Mouse (Mus musculus): Measurements from ENCODE around the gene Rpgrip1. TPM values are rescaled to one million over a fixed set of nuclear protein-coding genes. Genes with fewer than 3 reads are reported as not detected.

Gene Rpgrip1
- total RNA-seq, 2 experiments from 2014 or later = 0.12 to 0.56 TPM

- peak; percentile 81 for DNase-seq
These were observed 86.8 kb downstream of the Rpgrip1 start, which contains the start of gene Supt16 for GRCm38 (mm10) chr14:52197156-52197878. TSS of gene Supt16 (minus strand) at chr14:52197416.

GRCm38 (mm10) chr14:52198141-52198540 lies 87.6 kb downstream of the Rpgrip1 start:
- no peak for DNase-seq

- DNase-seq = no peak
These were observed 88.9 kb downstream of the Rpgrip1 start for GRCm38 (mm10) chr14:52199412-52199811.

Other genes starting within 250 kb of the Rpgrip1 start
- 10 to 100 TPM; 11.1 to 14.9 TPM for gene Mettl17, start 225.9 kb upstream of the Rpgrip1 start, total RNA-seq (2021)
- gene Slc39a2, start 217.8 kb upstream of the Rpgrip1 start, total RNA-seq (2021) = under 1 TPM; 0.45 to 0.68 TPM
- gene Ndrg2, start 196.5 kb upstream of the Rpgrip1 start, total RNA-seq (2021) = 100 to 1,000 TPM; 700 to 765 TPM
- not detected for gene Tppp2, start 192.3 kb upstream of the Rpgrip1 start, total RNA-seq (2021)
- not detected for gene Rnase13, start 187.9 kb upstream of the Rpgrip1 start, total RNA-seq (2021)
- gene Arhgef40, start 126.0 kb upstream of the Rpgrip1 start, total RNA-seq (2021) = 10 to 100 TPM; 40.7 to 55.7 TPM
- gene Tmem253, start 95.0 kb upstream of the Rpgrip1 start, total RNA-seq (2021) = 1 to 10 TPM in 1 of 2 experiments, under 1 TPM in 1; 0.85 to 1.0 TPM
- 10 to 100 TPM; 17.6 to 23.1 TPM for gene Zfp219, start 90.0 kb upstream of the Rpgrip1 start, total RNA-seq (2021)
- not detected for gene Olfr221, start 68.2 kb upstream of the Rpgrip1 start, total RNA-seq (2021)
- 100 to 1,000 TPM; 108 to 122 TPM for gene Hnrnpc, start 6.7 kb upstream of the Rpgrip1 start, total RNA-seq (2021)
- 10 to 100 TPM; 22.9 to 30.3 TPM for gene Supt16, start 86.7 kb downstream of the Rpgrip1 start, total RNA-seq (2021)
- gene Chd8, start 147.1 kb downstream of the Rpgrip1 start, total RNA-seq (2021) = 10 to 100 TPM; 46.7 to 62.6 TPM
- gene Tox4, start 168.4 kb downstream of the Rpgrip1 start, total RNA-seq (2021) = 10 to 100 TPM; 31.3 to 33.8 TPM
- gene Rab2b, start 168.8 kb downstream of the Rpgrip1 start, total RNA-seq (2021) = 1 to 10 TPM; 7.1 to 8.3 TPM
- 10 to 100 TPM; 16.3 to 17.3 TPM for gene Mettl3, start 194.4 kb downstream of the Rpgrip1 start, total RNA-seq (2021)
- 1 to 10 TPM; 3.1 to 5.0 TPM for gene Sall2, start 218.1 kb downstream of the Rpgrip1 start, total RNA-seq (2021)
- not detected for gene Olfr1513, start 245.7 kb downstream of the Rpgrip1 start, total RNA-seq (2021)